Mouse (Mus musculus): ENCODE measurements at regions not wholly inside any gene's neighbourhood (a gene's known extent, or its start where the extent isn't known, plus 50 kb on each side); places are given as distances from the start of the nearest gene placed in this dataset.

GRCm38 (mm10) chr12:109399591-109399990 is 53.0 kb upstream of the Dlk1 start:
- TF ChIP-seq CTCF (IDR thresholded peaks at IDR 0.05; ENCODE audit: control insufficient read depth, insufficient read depth, low read length) (no peak), POLR2A (IDR thresholded peaks at IDR 0.05; ENCODE audit: borderline replicate concordance, control insufficient read depth, low read depth, low read length) (no peak)
